Mouse (Mus musculus) embryonic facial prominence, embryonic 14.5 days (tissue): ENCODE results near the gene Ube2q2. TPM values are rescaled to one million over a fixed set of nuclear protein-coding genes. Genes with fewer than 3 reads are reported as not detected.
A peak's percentile ranks its signal among the peaks of the same experiment; 100 is the strongest.
"Not testable (repeated sequence)": the region's sequence is repeated elsewhere in the genome, so short reads cannot be mapped to it uniquely, and the experiment has no call there.

Experiments
- ATAC-seq: fragments of 200-750 bp; cut with Nextera tagmentation; 2 replicates; pipeline ENCODE4 v1.8.0; 2017; ENCODE audit warnings: low read depth, moderate number of reproducible peaks, moderate TSS enrichment
- DNase-seq: peaks from one replicate; pipeline ENCODE4 v3.0.0-alpha.2; 2015; ENCODE audit warnings: low spot score
- H3K27ac ChIP-seq: fragments of 300-500 bp; sonication (generic); replicated peaks from 2 replicates; pipeline ENCODE4 v1.5.1; 2014; ENCODE audit warnings: low read depth, mild to moderate bottlenecking, low read length, moderate library complexity
- H3K27me3 ChIP-seq: fragments of 300-500 bp; sonication (generic); replicated peaks from 2 replicates; pipeline ENCODE4 v1.6.1; 2014; ENCODE audit warnings: low read length; ENCODE audit not compliant: control insufficient read depth, insufficient read depth
- H3K36me3 ChIP-seq: fragments of 300-500 bp; sonication (generic); 2 replicates; pipeline ENCODE4 v1.6.1; 2014; ENCODE audit warnings: low read length, mixed read lengths; ENCODE audit not compliant: control insufficient read depth, insufficient read depth
- H3K4me1 ChIP-seq: fragments of 300-500 bp; sonication (generic); 2 replicates; pipeline ENCODE4 v1.6.1; 2014; ENCODE audit warnings: antibody characterized with exemption, low read length; ENCODE audit not compliant: control insufficient read depth, insufficient read depth
- H3K4me2 ChIP-seq: fragments of 300-500 bp; sonication (generic); 2 replicates; pipeline ENCODE4 v1.6.1; 2014; ENCODE audit warnings: low read depth, mild to moderate bottlenecking, low read length, moderate library complexity, mixed read lengths
- H3K4me3 ChIP-seq: fragments of 300-500 bp; sonication (generic); 2 replicates; pipeline ENCODE4 v1.5.1; 2014; ENCODE audit warnings: low read depth, mild to moderate bottlenecking, low read length
- H3K9ac ChIP-seq: fragments of 300-500 bp; sonication (generic); 2 replicates; pipeline ENCODE4 v1.6.1; 2014; ENCODE audit warnings: low read depth, mild to moderate bottlenecking, low read length, moderate library complexity, mixed read lengths
- H3K9me3 ChIP-seq: fragments of 300-500 bp; sonication (generic); 2 replicates; pipeline ENCODE4 v1.6.1; 2016; ENCODE audit warnings: low read length; ENCODE audit not compliant: control insufficient read depth
- WGBS: fragments of 180-500 bp; shearing (Covaris S2); extraction: QIAGEN DNeasy Blood & Tissue Kit; methylation state at CpG from one replicate; pipeline ENCODE4 v1.1.7; 2014; 5-methylcytosine and 5-hydroxymethylcytosine counted together
- polyA plus RNA-seq: library from polyadenylated mRNA; unstranded; fragments of >200 nt; fragmentation: Nextera tagmentation; extraction: Ambion mirVana; gene quantifications from 2 replicates; pipeline ENCODE4 v1.2.1, GENCODE M21; 2014

Ube2q2 gene
- polyA plus RNA-seq, 1 experiment from 2014 or later: 32.0 TPM

GRCm38 (mm10) chr9:55241863-55242685, 93.4 kb downstream of the Ube2q2 start:
- WGBS: 43% methylated on average over 24 of the region's 24 CpGs
- H3K4me3 ChIP-seq: peak overlapping the region; percentile 26
- ATAC-seq (no peak), DNase-seq (peak; percentile 13)
- H3K36me3 ChIP-seq: no peaks in the 10 kb centered on the region
- H3K9ac ChIP-seq: no peak overlapping the region; the same call in 1 of the 2 replicates
- no peaks in the 10 kb centered on the region for H3K4me1 ChIP-seq
- H3K27ac ChIP-seq: no peak overlapping the region
- H3K4me2 ChIP-seq: peak overlapping the region; percentile 51
- H3K9me3 ChIP-seq: no peaks in the 10 kb centered on the region
- H3K27me3 ChIP-seq: no peaks in the 10 kb centered on the region

GRCm38 (mm10) chr9:55243280-55243679, 94.6 kb downstream of the Ube2q2 start:
- Histone ChIP-seq H3K27ac (no peak overlapping the region), H3K4me3 (no peak overlapping the region), H3K4me2 (no peak overlapping the region), H3K9me3 (no peaks in the 10 kb centered on the region), H3K4me1 (no peaks in the 10 kb centered on the region), H3K9ac (no peak overlapping the region), H3K27me3 (no peaks in the 10 kb centered on the region), H3K36me3 (no peaks in the 10 kb centered on the region)
- no peak for DNase-seq
- WGBS: 74% methylated on average over 3 of the region's 3 CpGs
- no peak for ATAC-seq

- no peak overlapping the region for H3K9ac ChIP-seq
- ATAC-seq (no peak), DNase-seq (no peak)
- no peak overlapping the region for H3K4me2 ChIP-seq
- H3K36me3 ChIP-seq: no peaks in the 10 kb centered on the region
- H3K27me3 ChIP-seq: no peaks in the 10 kb centered on the region
- no peak overlapping the region for H3K4me3 ChIP-seq
- WGBS: 68% methylated on average over 3 of the region's 3 CpGs
- H3K9me3 ChIP-seq: no peaks in the 10 kb centered on the region
- H3K27ac ChIP-seq: no peak overlapping the region
- H3K4me1 ChIP-seq: no peaks in the 10 kb centered on the region
These were observed 95.4 kb downstream of the Ube2q2 start for GRCm38 (mm10) chr9:55244079-55244478.

GRCm38 (mm10) chr9:55245057-55245750, 96.5 kb downstream of the Ube2q2 start:
- H3K4me3 ChIP-seq, H3K36me3 ChIP-seq, H3K27ac ChIP-seq, H3K4me1 ChIP-seq, H3K9ac ChIP-seq, H3K9me3 ChIP-seq, ATAC-seq, H3K4me2 ChIP-seq, DNase-seq, H3K27me3 ChIP-seq: not testable (repeated sequence)
- 94% methylated on average over 1 of the region's 1 CpGs for WGBS

- WGBS: 57% methylated on average over 8 of the region's 8 CpGs
- no peak overlapping the region for H3K4me3 ChIP-seq
- no peak overlapping the region for H3K9ac ChIP-seq
- H3K27ac ChIP-seq: no peak overlapping the region
- DNase-seq: no peak
- H3K27me3 ChIP-seq: no peaks in the 10 kb centered on the region
- no peaks in the 10 kb centered on the region for H3K9me3 ChIP-seq
- H3K36me3 ChIP-seq: no peaks in the 10 kb centered on the region
- H3K4me2 ChIP-seq: no peak overlapping the region
- no peaks in the 10 kb centered on the region for H3K4me1 ChIP-seq
- ATAC-seq: no peak
These were observed 97.8 kb downstream of the Ube2q2 start for GRCm38 (mm10) chr9:55246440-55246839.

- H3K9me3 ChIP-seq: no peaks in the 10 kb centered on the region
- H3K4me1 ChIP-seq: no peaks in the 10 kb centered on the region
- no peak overlapping the region for H3K9ac ChIP-seq
- no peak overlapping the region for H3K4me3 ChIP-seq
- ATAC-seq (no peak), DNase-seq (no peak)
- WGBS: 93% methylated on average over 4 of the region's 4 CpGs
- H3K36me3 ChIP-seq: no peaks in the 10 kb centered on the region
- no peaks in the 10 kb centered on the region for H3K27me3 ChIP-seq
- no peak overlapping the region for H3K4me2 ChIP-seq
- no peak overlapping the region for H3K27ac ChIP-seq
These were observed 98.3 kb downstream of the Ube2q2 start for GRCm38 (mm10) chr9:55246918-55247317.

- no peaks in the 10 kb centered on the region for H3K4me1 ChIP-seq
- WGBS: 82% methylated on average over 4 of the region's 4 CpGs
- H3K27ac ChIP-seq: no peak overlapping the region
- no peaks in the 10 kb centered on the region for H3K27me3 ChIP-seq
- no peaks in the 10 kb centered on the region for H3K9me3 ChIP-seq
- H3K36me3 ChIP-seq: no peaks in the 10 kb centered on the region
- no peak for DNase-seq
- no peak overlapping the region for H3K4me2 ChIP-seq
- ATAC-seq: no peak
- H3K4me3 ChIP-seq: no peak overlapping the region
- H3K9ac ChIP-seq: no peak overlapping the region
These were observed 99.8 kb downstream of the Ube2q2 start for GRCm38 (mm10) chr9:55248465-55248864.

GRCm38 (mm10) chr9:55250595-55251247, 102.1 kb downstream of the Ube2q2 start:
- Histone ChIP-seq H3K36me3 (no peaks in the 10 kb centered on the region), H3K4me1 (no peaks in the 10 kb centered on the region), H3K4me3 (no peak overlapping the region), H3K27ac (no peak overlapping the region), H3K9ac (no peak overlapping the region), H3K27me3 (no peaks in the 10 kb centered on the region), H3K9me3 (no peaks in the 10 kb centered on the region), H3K4me2 (no peak overlapping the region)
- DNase-seq (no peak), ATAC-seq (no peak)
- WGBS: 83% methylated on average over 6 of the region's 6 CpGs
